Mouse (Mus musculus): Measurements from ENCODE around the gene Creld1. TPM values are rescaled to one million over a fixed set of nuclear protein-coding genes. Genes with fewer than 3 reads are reported as not detected.

Creld1 gene
- total RNA-seq, 2 experiments from 2014 or later: 38.9 to 41.6 TPM

GRCm38 (mm10) chr6:113469021-113469420, 14.1 kb upstream of the Creld1 start:
- DNase-seq: peak; percentile 78 to 83
- intact Hi-C loops (cut with DNase I): loop anchor here (1.0 to 5.0 kb wide), 2 partner anchors 28 to 127 kb away; partner anchors contain the start of gene Camk1

GRCm38 (mm10) chr6:113469432-113469831, 13.7 kb upstream of the Creld1 start:
- intact Hi-C loops (cut with DNase I): loop anchor here (1.0 to 5.0 kb wide), 2 partner anchors 28 to 127 kb away; partner anchors contain the start of gene Camk1
- peak; percentile 80 to 89 for DNase-seq

- peak; percentile 74 to 77 for DNase-seq
- intact Hi-C loops (cut with DNase I): no loop called here
Observed at GRCm38 (mm10) chr6:113471297-113471936, 11.7 kb upstream of the Creld1 start, which contains the start of gene Il17rc. Il17rc (plus strand) TSS chr6:113471427.

- no peak for DNase-seq
- intact Hi-C loops (cut with DNase I): no loop called here
Observed at GRCm38 (mm10) chr6:113472061-113472460, 11.0 kb upstream of the Creld1 start.

- DNase-seq: no peak
- intact Hi-C loops (cut with DNase I): no loop called here
Observed at GRCm38 (mm10) chr6:113473246-113473645, 9.9 kb upstream of the Creld1 start.

GRCm38 (mm10) chr6:113473715-113474114, 9.4 kb upstream of the Creld1 start:
- DNase-seq: no peak
- intact Hi-C loops (cut with DNase I): no loop called here

- intact Hi-C loops (cut with DNase I): no loop called here
- no peak for DNase-seq
Observed at GRCm38 (mm10) chr6:113477353-113477752, 5.7 kb upstream of the Creld1 start.

GRCm38 (mm10) chr6:113478906-113479305, 4.2 kb upstream of the Creld1 start:
- intact Hi-C loops (cut with DNase I): no loop called here
- no peak for DNase-seq

- intact Hi-C loops (cut with DNase I): no loop called here
- peak; percentile 58 to 69 for DNase-seq
Observed at GRCm38 (mm10) chr6:113480555-113481373, 2.3 kb upstream of the Creld1 start.

GRCm38 (mm10) chr6:113482477-113483099, 509 bp upstream of the Creld1 start:
- peak; percentile 43 to 51 for DNase-seq
- intact Hi-C loops (cut with DNase I): loop anchor here (1.0 kb wide), 1 partner anchor 49 kb away; the partner anchor contains the start of genes Emc3 and Fancd2

GRCm38 (mm10) chr6:113483729-113484128, 632 bp downstream of the Creld1 start:
- intact Hi-C loops (cut with DNase I): loop anchor here (1.0 kb wide), 1 partner anchor 48 kb away; the partner anchor contains the start of genes Emc3 and Fancd2
- peak; percentile 29 to 41 for DNase-seq

GRCm38 (mm10) chr6:113487125-113487576, 4.1 kb downstream of the Creld1 start:
- intact Hi-C loops (cut with DNase I): no loop called here
- DNase-seq: no peak

GRCm38 (mm10) chr6:113489410-113489809, 6.3 kb downstream of the Creld1 start:
- no peak for DNase-seq
- intact Hi-C loops (cut with DNase I): no loop called here

- DNase-seq: no peak
- intact Hi-C loops (cut with DNase I): no loop called here
Observed at GRCm38 (mm10) chr6:113492101-113492864, 9.2 kb downstream of the Creld1 start.

- DNase-seq: peak; percentile 79 to 84
- intact Hi-C loops (cut with DNase I): no loop called here
Observed at GRCm38 (mm10) chr6:113494258-113494788, 11.2 kb downstream of the Creld1 start.

GRCm38 (mm10) chr6:113495071-113495675, 12.1 kb downstream of the Creld1 start:
- DNase-seq: no peak
- intact Hi-C loops (cut with DNase I): no loop called here

GRCm38 (mm10) chr6:113499346-113499745, 16.2 kb downstream of the Creld1 start:
- intact Hi-C loops (cut with DNase I): no loop called here
- no peak for DNase-seq

- intact Hi-C loops (cut with DNase I): no loop called here
- no peak for DNase-seq
Observed at GRCm38 (mm10) chr6:113501388-113502084, 18.4 kb downstream of the Creld1 start, which contains the start of gene Prrt3. Prrt3 (minus strand) TSS chr6:113501931.

- intact Hi-C loops (cut with DNase I): no loop called here
- no peak for DNase-seq
Observed at GRCm38 (mm10) chr6:113502801-113503200, 19.7 kb downstream of the Creld1 start.

Measured in heart, postnatal 10 days (tissue).